Mouse (Mus musculus): ENCODE data around the gene Mlh3.
"Not testable (repeated sequence)": the region's sequence is repeated elsewhere in the genome, so short reads cannot be mapped to it uniquely, and the experiment has no call there.

The Mlh3 gene

DNA sequence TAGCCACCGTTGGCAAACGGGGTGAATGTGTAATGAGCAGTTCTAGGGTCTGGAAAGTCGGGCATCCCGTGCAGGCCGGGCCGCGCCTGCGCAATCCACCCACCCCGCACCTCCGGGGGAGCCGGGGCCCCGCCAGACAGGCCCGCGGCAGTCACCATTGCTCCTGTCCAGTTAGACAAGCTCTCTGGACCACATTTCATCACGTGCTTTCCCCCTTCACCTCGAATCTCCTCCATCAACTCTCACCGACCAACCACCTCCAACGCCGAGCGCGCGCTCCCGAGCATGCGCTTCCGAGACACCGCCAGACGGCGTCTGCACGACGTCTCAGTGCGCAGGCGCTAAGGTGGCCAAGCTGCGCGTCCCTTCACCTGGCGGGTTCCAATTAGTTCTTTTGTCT, at the start of gene Mlh3:
TSS of gene Mlh3 (minus strand) at position 281 of the 400 bp plus-strand sequence.
- peak; percentile 76 for DNase-seq (ENCODE audit: low spot score)

DNA sequence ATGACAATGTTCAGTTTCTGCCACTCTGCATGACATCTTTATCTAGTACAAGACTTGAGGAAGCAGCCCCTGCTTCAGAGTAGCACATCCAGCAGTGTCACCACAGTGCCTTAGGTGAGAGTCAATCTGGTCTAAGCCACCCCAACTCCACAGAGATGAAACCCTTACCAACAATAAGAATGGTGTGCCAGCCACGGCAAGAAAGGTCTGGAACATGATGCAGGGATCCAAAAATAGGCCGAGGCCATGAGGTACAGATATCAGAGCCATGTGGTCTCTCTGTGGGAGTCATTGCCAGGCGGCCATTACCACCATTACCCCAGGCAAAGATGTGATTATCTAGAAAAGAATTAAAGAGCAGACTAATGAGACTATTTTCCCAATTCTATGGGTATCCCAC, 38.3 kb upstream of the Mlh3 start:
- DNase-seq (ENCODE audit: low spot score), result no peak

DNA sequence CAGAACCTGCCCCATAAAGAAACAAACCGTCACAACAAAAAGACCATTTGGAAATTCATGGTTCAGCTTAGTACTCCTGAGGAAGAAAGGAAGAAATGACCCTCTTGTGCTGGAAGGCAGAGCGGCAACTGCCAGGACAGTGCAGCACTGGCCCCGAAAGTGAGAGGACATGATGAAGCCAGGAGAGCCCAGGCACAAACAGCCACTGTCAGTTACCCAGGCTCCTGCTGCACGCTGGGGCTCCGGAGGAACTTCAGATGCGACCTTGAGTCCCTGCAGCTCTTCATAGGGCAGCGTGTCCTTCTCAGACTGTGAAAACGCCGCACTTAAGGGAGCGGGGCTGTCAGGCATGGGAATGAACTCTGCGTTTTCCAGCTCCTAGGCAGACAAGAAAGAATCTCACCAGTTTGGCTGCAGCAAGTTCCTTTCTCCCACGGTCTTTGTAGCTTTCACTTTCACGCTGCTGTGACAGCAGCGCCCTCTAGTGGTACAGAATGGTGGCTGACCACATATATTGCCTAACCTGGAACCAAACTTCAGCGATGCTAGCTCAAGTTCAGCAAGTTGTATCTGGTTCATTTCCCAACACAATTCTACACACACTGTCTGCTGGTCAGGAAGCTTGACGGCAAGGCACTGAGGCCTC, 35.0 kb upstream of the Mlh3 start:
- peak; percentile 78 for DNase-seq (ENCODE audit: low spot score)

DNA sequence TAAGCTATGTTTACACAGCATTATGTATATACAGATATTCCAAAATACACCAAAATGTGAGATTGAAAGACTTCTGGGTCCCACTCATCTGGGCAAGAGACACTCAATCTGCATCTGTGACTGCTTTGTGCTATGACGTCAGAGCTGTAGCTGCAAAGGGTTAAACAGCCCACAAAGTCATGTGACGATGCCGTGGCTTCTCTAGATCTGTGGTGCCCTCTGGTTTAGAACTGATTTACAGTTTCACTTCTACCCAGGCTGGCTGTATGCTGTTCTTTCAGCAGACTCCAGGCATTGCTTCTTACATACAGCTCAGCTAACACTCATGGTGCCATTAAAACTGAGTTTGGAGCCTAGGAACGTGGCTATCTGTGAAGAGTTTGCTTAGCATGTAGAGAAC, 34.3 kb upstream of the Mlh3 start:
- DNase-seq (ENCODE audit: low spot score), result no peak

DNA sequence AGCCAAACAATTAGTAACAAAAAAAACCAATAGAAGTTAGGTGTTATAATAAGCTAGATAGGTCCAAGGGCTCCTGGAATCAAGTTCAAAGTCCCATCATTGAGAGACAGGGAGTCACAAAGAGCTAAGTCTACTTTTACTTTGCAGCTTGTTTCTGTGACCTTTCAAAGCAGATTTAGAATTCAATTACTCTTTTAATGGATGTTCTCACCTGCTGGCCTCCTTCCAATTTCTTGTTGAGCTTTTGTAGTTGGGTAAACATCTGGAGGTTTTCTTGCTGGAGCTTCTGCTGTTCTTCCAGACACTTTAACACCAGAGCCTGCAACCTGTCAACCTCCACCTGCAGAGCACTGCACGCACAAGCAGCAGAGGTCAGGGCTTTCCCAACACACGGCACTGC, 32.9 kb upstream of the Mlh3 start:
- no peak for DNase-seq (ENCODE audit: low spot score)

DNA sequence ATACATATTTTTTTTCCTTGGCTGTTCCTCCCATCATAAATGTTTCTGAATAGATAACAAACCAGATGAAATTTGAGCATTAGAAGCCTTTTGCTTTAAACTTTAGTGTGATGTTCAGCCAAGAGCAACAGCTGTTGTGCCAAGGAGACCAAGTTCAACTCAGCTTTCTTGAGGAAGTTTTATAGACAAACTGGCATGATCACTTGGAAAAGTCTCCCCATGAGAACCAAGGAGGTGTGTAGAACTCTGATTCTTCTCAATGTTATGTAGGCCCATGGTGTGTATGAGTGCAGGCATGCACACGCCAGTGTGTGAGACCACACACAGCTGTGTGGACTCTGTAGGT, 28.4 kb upstream of the Mlh3 start:
- DNase-seq (ENCODE audit: low spot score), result no peak

DNA sequence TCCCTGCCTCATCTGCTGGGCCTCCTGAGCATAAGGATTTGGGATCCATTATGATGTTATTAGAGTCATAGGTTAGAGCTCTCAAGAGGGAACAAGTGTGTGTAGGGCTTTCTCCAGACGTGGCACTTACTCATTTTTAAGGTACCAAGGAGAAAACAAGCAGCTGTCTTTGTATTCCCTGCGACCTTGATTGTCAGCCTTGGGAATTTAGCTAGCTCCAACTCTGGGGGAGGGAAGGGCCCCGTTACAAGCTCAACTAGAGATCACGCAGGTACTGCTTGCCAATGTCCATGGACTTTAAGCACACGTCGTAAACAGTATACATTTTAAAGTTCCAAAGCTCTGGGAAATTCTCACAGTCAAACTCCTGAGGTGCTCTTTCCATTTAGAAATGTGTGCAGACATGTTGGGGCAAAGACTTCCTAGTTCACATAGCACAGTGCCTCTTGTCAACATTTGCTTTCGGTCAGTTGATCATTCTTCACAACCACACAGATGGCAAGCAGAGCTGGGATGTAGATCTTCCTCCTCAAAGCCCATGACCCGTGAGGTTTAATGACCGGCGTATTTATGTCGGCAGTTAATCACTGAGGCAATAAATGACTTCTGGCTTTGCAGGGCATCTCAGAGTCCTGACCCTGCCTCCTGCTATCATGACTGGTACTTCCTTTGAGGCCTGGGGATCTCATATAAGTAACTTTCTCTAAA, 27.9 kb upstream of the Mlh3 start:
- no peak for DNase-seq (ENCODE audit: low spot score)

DNA sequence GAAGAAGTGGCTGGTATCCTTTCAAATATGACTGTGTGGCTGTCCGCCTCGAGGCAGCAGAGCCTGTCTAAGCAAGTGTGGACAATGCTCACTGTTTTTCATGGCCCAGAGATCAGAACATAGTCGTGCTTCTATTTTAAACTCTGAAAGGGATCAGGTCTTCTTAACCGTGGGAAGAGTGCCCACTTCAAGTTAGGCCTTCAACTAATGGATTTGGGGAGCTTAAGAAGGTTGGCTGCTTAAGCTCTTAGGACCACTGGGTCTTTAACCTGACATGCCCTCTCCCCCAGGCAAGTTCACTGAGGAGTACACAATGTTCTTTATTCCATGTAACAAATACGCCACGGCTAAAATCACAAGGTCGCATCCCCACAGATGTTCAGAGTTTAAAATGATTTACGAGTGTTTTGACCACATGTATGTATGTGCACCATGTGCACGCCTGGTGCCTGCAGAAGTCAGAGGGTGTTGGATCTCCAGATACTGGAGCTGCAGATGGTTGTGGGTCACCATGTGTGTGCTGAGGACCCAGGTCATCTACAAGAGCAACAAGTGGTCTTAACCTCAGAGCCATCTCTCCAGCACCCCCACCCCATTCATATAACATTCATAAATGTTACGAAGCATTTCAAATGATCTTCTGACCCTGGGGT, 27.1 kb upstream of the Mlh3 start:
- DNase-seq (ENCODE audit: low spot score), result no peak

DNA sequence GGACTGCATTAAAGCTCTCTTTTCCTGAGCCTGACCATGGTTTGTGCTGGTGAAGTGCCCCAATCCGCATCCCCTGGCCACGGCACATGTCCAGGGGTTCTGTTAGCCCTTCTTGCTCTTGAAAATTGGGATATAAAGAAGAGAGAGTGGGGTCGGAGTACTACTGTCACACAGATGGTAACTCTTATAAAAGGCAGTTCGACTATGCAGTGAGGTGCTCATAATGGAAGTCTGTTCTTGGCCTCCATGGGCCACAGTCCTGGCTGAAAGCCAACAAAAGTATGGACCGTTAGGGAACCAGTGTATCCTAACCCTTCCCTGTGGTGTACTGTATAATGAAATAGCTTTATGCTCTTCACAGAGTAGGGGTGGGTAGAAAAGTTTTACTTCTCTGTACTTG, 26.5 kb upstream of the Mlh3 start:
- no peak for DNase-seq (ENCODE audit: low spot score)

DNA sequence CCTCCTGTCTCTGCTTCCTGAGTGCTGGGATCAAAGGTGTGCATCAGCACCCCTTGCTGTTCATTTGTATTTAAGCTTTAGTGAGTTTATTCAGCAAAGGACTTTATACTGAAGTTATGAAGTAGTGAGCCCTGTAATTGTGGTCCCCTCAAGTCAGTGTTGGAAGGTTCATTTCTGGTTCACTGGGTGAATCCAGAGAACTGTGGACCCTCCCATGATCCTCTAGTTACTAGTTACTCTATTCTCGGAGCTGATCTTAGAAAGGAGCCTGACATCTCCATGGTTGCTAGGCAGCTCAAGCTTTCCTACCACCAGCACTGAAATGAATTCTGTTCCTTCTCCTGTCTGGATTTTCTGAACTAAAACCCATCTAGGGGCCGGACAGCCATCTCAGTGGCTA, 25.1 kb upstream of the Mlh3 start:
- no peak for DNase-seq (ENCODE audit: low spot score)

DNA sequence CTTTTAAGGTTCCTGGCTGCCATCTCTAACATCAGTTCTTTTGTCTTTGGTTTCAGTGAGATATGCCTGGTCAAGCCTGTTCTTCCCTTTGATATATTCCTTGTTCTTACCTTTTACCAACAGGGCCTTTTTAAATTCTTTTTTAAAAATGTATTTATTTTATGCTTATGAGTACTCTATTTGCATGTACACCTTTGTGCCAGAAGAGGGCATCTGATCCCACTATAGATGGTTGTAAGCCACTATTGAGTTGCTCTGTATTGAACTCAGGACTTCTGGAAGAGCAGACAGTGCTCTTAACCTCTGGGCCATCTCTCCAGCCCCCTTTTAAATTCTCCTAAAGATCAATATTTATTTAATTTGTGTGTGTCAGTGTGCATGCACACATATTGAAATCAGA, 22.5 kb upstream of the Mlh3 start:
- DNase-seq (ENCODE audit: low spot score), result no peak

DNA sequence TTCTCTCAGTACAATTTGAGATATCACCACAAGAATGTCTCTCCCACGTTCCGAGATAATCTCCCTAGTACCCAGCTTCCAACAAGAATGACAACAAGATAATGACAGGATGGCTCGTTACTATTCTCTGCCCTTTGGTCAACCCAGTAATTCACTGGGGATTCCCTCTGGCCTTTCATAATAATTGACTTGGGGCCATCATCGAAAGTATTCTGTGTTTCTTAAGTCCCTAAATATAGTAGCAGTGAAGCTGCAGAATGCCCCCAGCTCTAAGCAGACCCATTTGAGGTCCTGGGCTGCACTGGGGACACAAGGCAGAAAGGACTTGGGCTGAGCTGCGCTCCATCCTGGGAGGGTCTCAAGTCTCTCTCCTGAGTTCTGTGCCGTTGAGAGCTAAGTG, 21.9 kb upstream of the Mlh3 start:
- no peak for DNase-seq (ENCODE audit: low spot score)

DNA sequence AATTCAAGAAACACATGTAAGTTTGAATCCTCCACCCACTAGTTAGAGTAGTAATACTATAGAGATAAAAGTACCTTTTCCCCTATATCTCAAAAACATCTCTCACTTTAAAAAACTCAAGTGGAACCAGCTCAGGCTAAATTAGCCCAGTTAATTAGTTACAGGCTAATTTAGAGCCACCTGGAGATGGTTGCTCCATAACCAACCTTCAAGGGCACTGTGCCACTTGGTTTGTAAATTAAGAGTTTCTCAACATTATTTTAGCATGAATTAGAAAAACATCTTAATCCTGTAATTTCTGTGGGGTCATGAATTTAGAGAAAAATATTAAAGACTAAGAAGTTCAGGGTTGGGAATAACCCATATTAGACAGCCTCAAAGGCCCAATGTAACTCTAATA, 21.1 kb upstream of the Mlh3 start:
- no peak for DNase-seq (ENCODE audit: low spot score)

DNA sequence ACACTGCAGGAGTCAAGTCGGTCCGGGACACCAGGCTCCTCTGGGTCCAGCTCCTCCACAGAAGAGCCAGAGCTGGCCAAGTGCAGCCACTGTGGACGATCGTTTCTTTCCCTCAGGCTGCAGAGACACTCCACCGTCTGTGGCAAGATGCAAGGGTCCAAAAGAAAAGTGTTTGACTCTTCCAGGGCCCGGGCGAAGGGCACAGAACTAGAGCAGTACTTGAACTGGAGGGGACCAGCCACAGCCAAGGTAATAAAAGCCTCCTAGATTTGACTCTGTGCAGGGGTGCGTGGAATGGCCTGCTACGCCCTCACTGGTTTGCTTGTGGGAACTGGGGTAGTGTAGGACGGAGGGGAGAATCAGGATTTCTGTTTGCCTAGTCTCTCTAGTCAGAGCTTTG, 20.2 kb upstream of the Mlh3 start:
- DNase-seq (ENCODE audit: low spot score), result no peak

DNA sequence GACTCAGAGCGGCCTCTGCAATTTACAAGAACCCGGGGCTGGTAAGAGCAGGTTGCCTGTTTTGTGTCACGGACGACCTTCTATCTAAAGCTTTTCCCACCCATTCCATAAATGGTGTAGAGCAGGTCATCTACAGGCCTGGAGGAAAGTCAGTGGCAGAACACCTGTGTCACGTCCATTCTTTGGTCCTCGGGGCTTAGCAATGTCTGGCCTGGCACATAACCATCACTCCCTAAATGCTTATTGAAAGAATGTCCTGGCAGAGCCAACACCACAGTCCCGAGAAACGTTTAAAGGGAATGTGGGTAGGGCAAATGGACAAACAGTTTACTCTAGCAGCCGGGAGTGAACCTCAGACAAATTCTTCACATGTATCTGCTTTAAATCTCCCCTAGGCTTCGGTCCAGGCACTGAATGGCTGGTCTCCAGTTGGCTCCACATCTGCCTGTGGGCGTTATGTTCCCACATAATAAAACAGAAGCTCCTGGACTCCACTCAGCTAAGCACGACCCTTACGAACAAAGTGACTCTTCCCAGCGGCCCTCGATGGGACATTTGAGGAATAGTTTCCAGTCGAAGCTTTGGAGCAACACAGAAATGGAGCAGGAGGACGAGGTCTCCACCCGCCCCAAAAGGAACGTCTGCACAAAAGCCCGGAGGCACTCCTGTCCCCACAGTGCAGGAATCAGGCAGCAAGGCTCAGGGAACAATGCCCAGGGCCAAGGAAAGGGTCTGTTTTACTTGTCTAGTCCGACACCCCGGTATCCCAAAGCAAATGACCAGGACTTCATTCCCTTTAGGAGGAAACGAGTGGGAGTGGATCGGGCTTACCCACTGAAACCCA, 19.0 kb upstream of the Mlh3 start:
- DNase-seq (ENCODE audit: low spot score), result no peak

DNA sequence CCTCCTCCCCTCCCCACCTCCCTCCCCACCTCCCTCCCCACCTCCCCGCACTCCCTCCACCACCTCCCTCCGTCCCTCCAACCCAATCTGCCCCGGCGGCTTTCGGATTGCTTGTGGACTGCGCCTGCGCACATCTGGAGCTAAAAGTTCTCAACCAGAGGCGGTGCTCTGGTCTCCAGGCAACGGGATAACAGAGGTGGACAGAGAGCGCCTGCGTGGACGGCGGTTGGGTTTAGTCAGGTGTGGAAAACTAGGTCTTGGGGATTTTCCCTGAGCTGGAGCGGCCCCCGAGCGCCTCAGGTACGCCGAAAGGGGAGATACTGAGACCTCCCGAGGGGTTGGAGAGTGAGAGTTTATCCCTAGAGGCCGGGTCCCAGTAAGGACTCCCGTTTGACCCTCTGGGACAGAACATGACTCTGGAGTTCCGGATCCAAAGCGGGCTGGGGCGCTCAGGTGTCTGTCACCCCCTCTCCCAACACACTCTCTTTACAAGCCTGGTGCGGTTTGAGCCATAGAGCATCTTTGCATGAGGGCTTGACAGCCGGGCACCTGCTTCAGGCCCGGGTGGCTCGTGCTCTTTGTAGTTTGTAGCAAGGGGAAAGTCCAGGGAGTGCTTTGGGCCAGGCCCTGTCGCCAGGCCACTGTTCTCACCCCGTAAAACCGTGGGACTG, 18.2 kb upstream of the Mlh3 start, which contains the start of gene Zc2hc1c:
TSS of gene Zc2hc1c (plus strand) at position 106 of the 671 bp plus-strand sequence.
- DNase-seq (ENCODE audit: low spot score), result peak; percentile 70

DNA sequence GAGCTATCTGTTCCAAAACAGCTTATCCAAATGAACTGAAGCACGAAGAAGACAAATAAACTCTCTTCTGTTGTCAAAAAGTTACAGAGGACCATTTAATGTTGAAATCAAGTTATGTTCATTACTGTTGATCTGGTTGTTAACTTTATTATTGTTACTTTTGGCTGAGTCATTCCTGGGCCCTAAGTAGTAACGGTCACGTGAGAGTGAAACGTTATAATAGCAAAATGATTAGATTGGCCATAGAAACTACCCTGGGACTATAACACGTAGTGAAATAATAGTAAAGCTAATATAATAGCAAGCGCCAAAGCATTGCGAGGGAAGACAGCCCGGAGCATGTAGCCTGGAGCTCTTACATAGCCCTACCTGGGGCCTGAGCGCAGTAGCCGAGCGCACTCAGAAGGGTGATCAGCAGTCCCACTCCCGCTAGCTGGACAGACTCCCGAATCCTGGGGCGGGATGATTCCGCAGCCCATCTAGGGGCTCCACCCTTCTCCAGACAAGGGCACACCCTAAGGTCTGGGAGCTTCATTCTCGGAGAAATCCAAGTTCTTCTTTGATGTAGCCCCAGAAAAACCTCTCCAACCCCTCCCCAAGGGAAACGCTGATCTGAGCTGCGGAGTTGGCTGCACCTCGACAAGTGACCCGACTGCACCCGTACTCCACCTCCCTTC, 17.5 kb upstream of the Mlh3 start, which contains the start of gene Acyp1:
TSS of gene Acyp1 (minus strand) at position 630 of the 677 bp plus-strand sequence.
- DNase-seq (ENCODE audit: low spot score), result no peak

DNA sequence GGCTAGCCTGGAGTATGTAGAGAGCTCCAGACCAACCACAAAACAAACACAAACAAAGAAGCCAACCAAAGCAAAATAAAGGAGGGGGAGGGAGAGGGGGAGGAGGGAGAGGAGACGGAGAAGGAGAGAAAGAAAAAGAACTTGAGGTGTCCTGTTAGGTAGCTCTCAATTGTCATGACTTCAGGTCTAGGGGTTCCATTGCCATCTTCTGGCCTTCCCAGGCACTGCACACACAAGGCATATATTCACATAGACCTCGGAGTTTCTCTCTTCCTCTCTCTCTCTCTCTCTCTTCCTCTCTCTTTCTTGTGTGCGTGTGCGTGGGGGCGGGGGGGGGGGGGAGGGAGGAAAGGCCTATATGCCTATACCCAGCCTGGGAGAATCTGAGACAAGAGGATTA, 16.5 kb upstream of the Mlh3 start:
- no peak for DNase-seq (ENCODE audit: low spot score)

DNA sequence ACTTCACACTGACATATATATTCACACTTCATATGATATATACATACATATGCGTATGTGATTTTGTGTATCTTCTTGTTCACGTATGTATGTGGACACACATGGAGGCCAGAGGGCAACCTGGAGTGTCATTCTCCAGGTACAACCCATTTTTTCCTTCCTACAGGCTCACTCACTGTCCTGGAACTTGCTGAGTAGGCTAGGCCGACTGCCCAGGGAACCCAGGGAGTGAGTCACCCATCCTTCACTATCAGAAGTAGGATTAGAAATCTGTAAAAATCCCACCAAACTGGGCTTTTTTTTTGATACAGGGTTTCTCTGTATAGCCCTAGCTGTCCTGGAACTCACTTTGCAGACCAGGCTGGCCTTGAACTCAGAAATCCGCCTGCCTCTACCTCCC, 14.6 kb upstream of the Mlh3 start:
- no peak for DNase-seq (ENCODE audit: low spot score)

DNA sequence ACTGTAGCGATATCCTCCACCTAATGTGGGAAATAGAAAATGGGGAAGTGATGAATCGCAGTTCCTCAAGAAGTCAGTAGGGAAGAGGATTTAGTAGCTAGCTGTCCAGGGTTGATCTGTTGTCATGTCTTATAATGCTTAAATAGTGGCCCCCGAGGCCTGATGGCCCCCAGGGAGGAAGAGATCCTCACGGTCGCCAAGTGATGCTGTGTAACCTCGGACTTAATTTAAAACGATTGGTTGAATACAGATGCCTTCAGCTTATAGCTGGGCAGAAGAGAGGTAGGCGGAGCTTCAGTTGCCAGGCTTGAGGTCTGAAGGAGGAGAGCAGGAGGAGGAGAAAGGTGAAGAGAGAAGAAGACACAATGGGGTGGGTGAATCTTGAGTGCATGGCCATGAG, 13.9 kb upstream of the Mlh3 start:
- no peak for DNase-seq (ENCODE audit: low spot score)

DNA sequence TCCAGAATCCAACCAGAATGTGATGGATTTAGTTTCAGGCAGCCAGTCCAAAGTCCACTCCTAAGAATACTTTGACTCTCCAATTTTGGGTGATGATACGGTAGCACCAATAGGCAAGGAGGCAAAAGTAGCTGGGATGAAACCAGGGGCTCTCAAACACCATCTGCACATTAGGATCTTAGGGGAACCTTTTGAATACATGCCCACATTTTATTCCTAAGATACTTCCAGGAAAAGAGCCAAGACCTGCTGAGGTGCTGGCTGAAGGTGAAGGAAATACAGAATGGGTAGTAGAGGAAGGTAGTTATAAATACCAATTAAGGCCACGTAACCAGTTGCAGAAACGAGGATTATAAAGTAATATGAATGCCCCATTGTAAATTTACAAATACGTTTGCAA, 11.4 kb upstream of the Mlh3 start:
- DNase-seq (ENCODE audit: low spot score), result not testable (repeated sequence)
